ENCODE assay signal across 18 mouse cellular contexts in the genomic region with DNA sequence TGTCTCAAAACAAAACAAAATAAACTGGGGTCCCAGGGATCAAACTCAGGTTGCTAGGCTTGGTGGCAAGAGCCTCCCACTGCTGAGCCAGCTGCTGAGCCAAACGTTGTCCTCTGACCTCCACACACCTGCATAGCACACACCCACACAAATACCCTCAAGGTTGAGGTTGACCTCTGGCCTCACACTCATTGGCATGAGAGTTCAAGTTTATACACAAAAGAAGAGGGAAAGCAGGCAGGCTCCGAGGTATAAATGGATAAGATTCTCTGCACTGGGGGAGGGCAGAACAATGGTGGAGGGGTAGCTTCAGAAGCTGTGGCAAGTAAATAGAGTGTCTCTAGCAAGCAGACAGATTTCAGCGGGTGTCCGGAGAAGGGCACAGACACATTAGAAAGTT. TPM values are rescaled to one million over a fixed set of nuclear protein-coding genes. Genes with fewer than 3 reads are reported as not detected.
A peak's percentile ranks its signal among the peaks of the same experiment; 100 is the strongest.
DNase-seq lines count a peak whose midpoint lies in the region; ATAC-seq and TF ChIP-seq lines count a peak whose summit lies in the region.
"Had no signal": no experiment of that assay in that cellular context is flagged by ENCODE, and none has a peak within 500 bp of the region (broad histone marks: within the 10 kb centered on the region; RNA-seq: fewer than 3 reads in every experiment).

No protein-coding gene starts in this region.

- TF ChIP-seq CTCF in midbrain, postnatal 0 days (IDR thresholded peaks at IDR 0.05): no peak

- 0 out of 2 replicates have a peak overlapping the region, but pooled peaks have one; percentile 3 for H3K27ac ChIP-seq in midbrain, embryonic 10.5 days (replicated peaks)
- no peak overlapping the region for H3K27ac ChIP-seq in midbrain, postnatal 0 days (ENCODE audit: low read depth, low read length)
- peak overlapping the region; percentile 77 for H3K27ac ChIP-seq in intestine, embryonic 15.5 days
- 0 out of 2 replicates have a peak overlapping the region, but pooled peaks have one; percentile 42 for H3K27ac ChIP-seq in kidney, embryonic 14.5 days (ENCODE audit: low read depth, low read length)

- H3K4me3 ChIP-seq in midbrain, embryonic 10.5 days: no peak overlapping the region
- H3K4me3 ChIP-seq in midbrain, postnatal 0 days (ENCODE audit: low read depth, low read length): no peak overlapping the region
- no peak overlapping the region for H3K4me3 ChIP-seq in intestine, embryonic 15.5 days (replicated peaks)
- H3K4me3 ChIP-seq in kidney, embryonic 14.5 days (ENCODE audit: low read length): no peak overlapping the region

- H3K36me3 ChIP-seq in midbrain, embryonic 10.5 days: no peaks in the 10 kb centered on the region
- H3K36me3 ChIP-seq in midbrain, postnatal 0 days (ENCODE audit: insufficient read depth, low read length): no peaks in the 10 kb centered on the region
- H3K36me3 ChIP-seq in intestine, embryonic 15.5 days: no peaks in the 10 kb centered on the region
- no peaks in the 10 kb centered on the region for H3K36me3 ChIP-seq in kidney, embryonic 14.5 days (ENCODE audit: control insufficient read depth, insufficient read depth, low read length)

- ATAC-seq in midbrain, postnatal 0 days (ENCODE audit: low FRiP score): no peak
- peak; percentile 48 for ATAC-seq in intestine, embryonic 15.5 days
- peak; percentile 34; the same call in 1 of the 2 replicates for ATAC-seq in kidney, embryonic 14.5 days (ENCODE audit: low FRiP score, low TSS enrichment)
- ATAC-seq: midbrain, embryonic 16.5 days; Patski had no signal

- H3K9me3 ChIP-seq in midbrain, embryonic 10.5 days (replicated peaks): no peaks in the 10 kb centered on the region
- 0 out of 2 replicates have a peak, but pooled peaks cover 4% of the 10 kb centered on the region for H3K9me3 ChIP-seq in midbrain, postnatal 0 days (ENCODE audit: low read length)
- no peaks in the 10 kb centered on the region for H3K9me3 ChIP-seq in intestine, embryonic 15.5 days
- no peaks in the 10 kb centered on the region for H3K9me3 ChIP-seq in kidney, embryonic 14.5 days (ENCODE audit: control insufficient read depth, low read length)

- H3K4me1 ChIP-seq in midbrain, embryonic 10.5 days: peaks cover 15% of the 10 kb centered on the region
- no peaks in the 10 kb centered on the region for H3K4me1 ChIP-seq in midbrain, postnatal 0 days (ENCODE audit: insufficient read depth, low read length)
- H3K4me1 ChIP-seq in intestine, embryonic 15.5 days (replicated peaks): 0 out of 2 replicates have a peak, but pooled peaks cover 5% of the 10 kb centered on the region
- H3K4me1 ChIP-seq in kidney, embryonic 14.5 days (ENCODE audit: control insufficient read depth, insufficient read depth, low read length): peaks cover 18% of the 10 kb centered on the region

- 41% methylated on average over 4 of the region's 4 CpGs for WGBS in midbrain, embryonic 10.5 days
- 40% methylated on average over 4 of the region's 4 CpGs for WGBS in midbrain, postnatal 0 days
- 32% methylated on average over 4 of the region's 4 CpGs for WGBS in intestine, embryonic 15.5 days
- WGBS in kidney, embryonic 14.5 days: 24% methylated on average over 4 of the region's 4 CpGs

- H3K27me3 ChIP-seq in midbrain, embryonic 10.5 days (ENCODE audit: low read depth, poor library complexity, severe bottlenecking): no peaks in the 10 kb centered on the region
- no peaks in the 10 kb centered on the region for H3K27me3 ChIP-seq in midbrain, postnatal 0 days (ENCODE audit: insufficient read depth, low read length)
- no peaks in the 10 kb centered on the region for H3K27me3 ChIP-seq in intestine, embryonic 15.5 days (replicated peaks)
- no peaks in the 10 kb centered on the region for H3K27me3 ChIP-seq in kidney, embryonic 14.5 days (ENCODE audit: control insufficient read depth, insufficient read depth, low read length)
- H3K27me3 ChIP-seq: Patski had no signal

- no peak overlapping the region for H3K9ac ChIP-seq in midbrain, postnatal 0 days (replicated peaks; ENCODE audit: low read length, poor library complexity, severe bottlenecking)
- H3K9ac ChIP-seq in intestine, embryonic 15.5 days: no peak overlapping the region
- H3K9ac ChIP-seq in kidney, embryonic 14.5 days (ENCODE audit: low read depth, low read length): no peak overlapping the region

- no peak overlapping the region for H3K4me2 ChIP-seq in midbrain, postnatal 0 days (ENCODE audit: low read depth, low read length, poor library complexity, severe bottlenecking)
- H3K4me2 ChIP-seq in intestine, embryonic 15.5 days (replicated peaks): peak overlapping the region; percentile 15; the same call in 1 of the 2 replicates
- no peak overlapping the region for H3K4me2 ChIP-seq in kidney, embryonic 14.5 days (replicated peaks; ENCODE audit: low read depth, low read length)

- no peak for DNase-seq in midbrain, embryonic 10.5 days (ENCODE audit: low spot score)
- DNase-seq in midbrain, postnatal 0 days (ENCODE audit: low spot score): no peak
- DNase-seq in yolk sac, embryonic 10.5 days (ENCODE audit: low spot score): peak; percentile 65
- DNase-seq in cerebellum, adult 11 months: no peak
- DNase-seq in adrenal gland, adult 8-10 months: no peak
- DNase-seq: cerebellum, adult 8-10 months; gastrocnemius, postnatal 10 days; heart, postnatal 36 days; layer of hippocampus, adult 9-11 months; lung, adult 2 months; thymus, adult 2 months had no signal

RNA-seq across cellular contexts. Expression of gene Slc7a9, which starts 1.1 kb away (rescaled TPM):
- polyA plus RNA-seq in midbrain, embryonic 10.5 days (2016; fragmentation: Nextera tagmentation; extraction: Ambion mirVana): 0.17 and 0.25 TPM in 2 replicates
- not detected in 2 replicates for total RNA-seq in midbrain, postnatal 0 days (2014; rRNA removed)
- polyA plus RNA-seq in midbrain, postnatal 0 days (2015; fragmentation: Nextera tagmentation; extraction: Ambion mirVana): 0.59 TPM in 1 of 2 replicates, not detected in the other
- polyA plus RNA-seq in intestine, embryonic 15.5 days (2015; fragmentation: Nextera tagmentation; extraction: Ambion mirVana): 65.1 and 69.8 TPM in 2 replicates
- 4.1 and 4.6 TPM in 2 replicates for polyA plus RNA-seq in kidney, embryonic 14.5 days (2014; fragmentation: Nextera tagmentation; extraction: Ambion mirVana)
- not detected for total RNA-seq in adrenal gland, adult 8-10 months (2022)
- total RNA-seq: adrenal gland, adult 18-20 months; gastrocnemius, postnatal 10 days; heart, postnatal 36 days had no signal
- polyA plus RNA-seq: embryonic facial prominence, embryonic 11.5 days; midbrain, embryonic 16.5 days; neural tube, embryonic 11.5 days; Patski had no signal

RNA-seq across cellular contexts. Expression of gene Cep89, which starts 50.7 kb away (rescaled TPM):
- polyA plus RNA-seq in midbrain, embryonic 10.5 days (2016; fragmentation: Nextera tagmentation; extraction: Ambion mirVana): 65.8 and 67.0 TPM in 2 replicates
- total RNA-seq in midbrain, postnatal 0 days (2014; rRNA removed): 7.7 and 15.1 TPM in 2 replicates
- polyA plus RNA-seq in midbrain, postnatal 0 days (2015; fragmentation: Nextera tagmentation; extraction: Ambion mirVana): 27.5 and 27.6 TPM in 2 replicates
- 43.2 and 45.8 TPM in 2 replicates for polyA plus RNA-seq in intestine, embryonic 15.5 days (2015; fragmentation: Nextera tagmentation; extraction: Ambion mirVana)
- polyA plus RNA-seq in kidney, embryonic 14.5 days (2014; fragmentation: Nextera tagmentation; extraction: Ambion mirVana): 40.2 and 59.9 TPM in 2 replicates
- 10 to 100 TPM; 18.7 to 30.1 (median 22.7) TPM for total RNA-seq in adrenal gland, adult 8-10 months (2022)

RNA-seq across cellular contexts. Expression of gene Faap24, which starts 50.9 kb away (rescaled TPM):
- polyA plus RNA-seq in midbrain, embryonic 10.5 days (2016; fragmentation: Nextera tagmentation; extraction: Ambion mirVana): 25.2 and 25.3 TPM in 2 replicates
- total RNA-seq in midbrain, postnatal 0 days (2014; rRNA removed): 5.8 and 8.8 TPM in 2 replicates
- 10.4 and 11.5 TPM in 2 replicates for polyA plus RNA-seq in midbrain, postnatal 0 days (2015; fragmentation: Nextera tagmentation; extraction: Ambion mirVana)
- 22.0 and 22.7 TPM in 2 replicates for polyA plus RNA-seq in intestine, embryonic 15.5 days (2015; fragmentation: Nextera tagmentation; extraction: Ambion mirVana)
- 14.5 and 18.0 TPM in 2 replicates for polyA plus RNA-seq in kidney, embryonic 14.5 days (2014; fragmentation: Nextera tagmentation; extraction: Ambion mirVana)
- total RNA-seq in adrenal gland, adult 8-10 months (2022): 1 to 10 TPM; 6.7 to 9.5 (median 7.8) TPM

Comparison
In these comparisons a context has a peak if more than half of its experiments do, and no peak if none do; other contexts are left out.
1. RNA of gene Slc7a9, which starts 1.1 kb away (polyA plus RNA-seq): 65.1 to 69.8 TPM in intestine, embryonic 15.5 days; 4.1 to 4.6 TPM in kidney, embryonic 14.5 days, 0.17 to 0.25 TPM in midbrain, embryonic 10.5 days and 0.59 TPM in midbrain, postnatal 0 days; every median in the first group is over 10 times any median in the second.